Mouse (Mus musculus) CD4-positive, CD25-positive, alpha-beta regulatory T cell, adult 4 months (primary cell): ENCODE data around the gene 3110070M22Rik. TPM values are rescaled to one million over a fixed set of nuclear protein-coding genes. Genes with fewer than 3 reads are reported as not detected.
"Not testable (repeated sequence)": the region's sequence is repeated elsewhere in the genome, so short reads cannot be mapped to it uniquely, and the experiment has no call there.

ENCODE experiments used
- ATAC-seq: one replicate; pipeline ENCODE4 v1.8.0; 2017
- polyA plus RNA-seq, 2 experiments: library from polyadenylated mRNA; unstranded; fragments of 100-300 nt; shearing (Covaris generic); gene quantifications; one replicate each; pipeline ENCODE4 v1.2.1; 2017

The 3110070M22Rik gene
- not detected for polyA plus RNA-seq

DNA sequence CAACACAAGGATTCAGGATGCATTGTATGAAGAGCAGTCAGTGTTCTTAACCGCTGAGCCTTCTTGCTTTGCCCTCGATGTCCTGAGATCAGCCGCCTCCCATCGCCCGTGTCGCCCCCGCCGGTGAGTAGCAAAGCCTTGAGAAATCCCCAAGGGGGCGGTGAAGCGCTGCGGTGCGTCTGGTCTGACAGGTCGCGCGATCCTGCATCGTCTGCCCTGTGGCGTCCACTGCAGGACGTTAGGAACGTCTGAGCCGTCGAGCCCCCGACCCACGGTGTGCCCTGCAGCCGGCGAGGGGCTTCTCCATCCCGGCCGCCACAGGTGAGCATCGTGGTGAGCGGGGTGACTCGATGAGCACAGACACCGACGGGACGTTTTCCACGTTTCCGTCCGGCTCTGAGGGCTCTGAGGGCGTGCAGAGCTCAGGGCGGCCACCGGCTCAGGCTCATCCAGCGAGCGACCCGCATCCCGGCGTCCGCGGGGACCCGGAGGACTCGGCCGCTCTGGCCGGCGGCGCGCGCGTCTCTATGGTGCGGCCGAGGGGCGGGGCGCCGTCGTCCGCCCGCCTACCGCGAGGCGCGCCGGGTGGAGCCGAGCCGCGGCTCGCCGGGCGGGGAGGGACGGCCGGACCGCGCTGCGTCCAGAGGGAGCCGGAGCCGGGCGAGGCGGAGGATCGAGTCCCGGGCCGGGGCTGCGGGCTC is at the start of gene 3110070M22Rik, which contains the start of gene Tmem267:
Gene 3110070M22Rik (minus strand): TSS at position 504 of the 701 bp plus-strand sequence.
Gene Tmem267 (plus strand): TSS at position 160 of the 701 bp plus-strand sequence.
- no peak for ATAC-seq

DNA sequence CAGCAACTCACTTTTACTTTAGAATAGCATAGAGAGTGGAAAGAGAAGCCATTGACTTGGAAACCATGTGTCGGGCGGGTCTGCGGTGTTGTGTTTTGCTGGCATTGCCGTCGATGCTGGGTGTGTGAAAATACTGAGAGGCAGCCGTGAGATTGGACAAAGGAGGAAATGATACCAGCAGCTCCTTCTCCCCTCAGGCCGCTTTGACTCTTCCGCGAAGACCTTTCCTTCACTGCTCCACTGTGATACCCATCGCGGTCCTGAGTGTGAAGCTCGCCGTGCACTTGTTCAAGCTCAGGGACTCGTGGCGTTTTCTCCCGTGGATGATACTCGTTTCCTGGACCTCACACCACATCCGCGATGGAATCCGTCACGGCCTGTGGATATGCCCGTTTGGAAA is 6.8 kb upstream of the 3110070M22Rik start:
- not testable (repeated sequence) for ATAC-seq

DNA sequence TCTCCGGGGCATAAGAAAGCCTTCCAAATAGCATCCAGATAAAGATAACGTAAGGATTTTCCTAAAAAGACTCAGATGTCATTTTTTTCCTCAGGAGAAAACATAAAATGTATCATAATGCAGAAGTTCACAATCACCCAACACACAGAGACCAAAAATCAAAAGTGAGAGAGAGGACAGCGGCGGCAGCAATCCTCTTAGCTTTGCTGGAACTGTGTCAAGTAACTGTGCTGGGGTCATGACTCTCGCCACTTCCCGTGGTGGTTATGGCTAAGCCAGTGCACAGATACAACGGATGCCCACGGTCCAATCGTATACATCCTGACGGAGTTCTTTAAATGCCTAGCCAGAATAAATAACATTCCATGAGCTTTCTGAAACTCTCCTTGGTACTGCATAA is 3.9 kb upstream of the 3110070M22Rik start:
- not testable (repeated sequence) for ATAC-seq

- no peak for ATAC-seq
Measured at GRCm38 (mm10) chr13:119487354-119487753, 829 bp downstream of the 3110070M22Rik start.

- no peak for ATAC-seq
Measured at GRCm38 (mm10) chr13:119477789-119478188, 10.4 kb downstream of the 3110070M22Rik start.

DNA sequence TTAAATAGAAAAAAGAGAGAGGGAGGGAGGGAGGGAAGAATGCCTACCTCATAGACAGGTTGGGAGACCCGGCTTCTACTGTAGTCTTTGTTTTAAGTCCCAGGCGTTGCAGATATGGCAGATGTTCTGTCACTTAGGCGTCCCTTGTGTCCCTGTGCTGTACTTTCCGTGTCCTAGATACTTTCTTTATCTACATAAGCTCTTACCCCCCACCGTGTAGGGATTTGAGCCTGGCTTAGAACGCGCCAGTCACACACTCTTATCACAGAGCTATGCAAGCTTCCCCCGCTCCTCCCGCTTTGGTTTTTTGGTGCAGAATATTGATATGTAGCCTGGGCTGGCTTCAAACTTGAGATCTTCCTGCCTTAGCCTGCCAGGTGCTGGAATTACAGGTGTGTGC is 11.6 kb downstream of the 3110070M22Rik start:
- ATAC-seq, result no peak

- peak; percentile 99 for ATAC-seq
Measured at GRCm38 (mm10) chr13:119462596-119463560, 25.3 kb downstream of the 3110070M22Rik start, which contains the start of gene 4833420G17Rik. 4833420G17Rik (plus strand) TSS chr13:119462768.

DNA sequence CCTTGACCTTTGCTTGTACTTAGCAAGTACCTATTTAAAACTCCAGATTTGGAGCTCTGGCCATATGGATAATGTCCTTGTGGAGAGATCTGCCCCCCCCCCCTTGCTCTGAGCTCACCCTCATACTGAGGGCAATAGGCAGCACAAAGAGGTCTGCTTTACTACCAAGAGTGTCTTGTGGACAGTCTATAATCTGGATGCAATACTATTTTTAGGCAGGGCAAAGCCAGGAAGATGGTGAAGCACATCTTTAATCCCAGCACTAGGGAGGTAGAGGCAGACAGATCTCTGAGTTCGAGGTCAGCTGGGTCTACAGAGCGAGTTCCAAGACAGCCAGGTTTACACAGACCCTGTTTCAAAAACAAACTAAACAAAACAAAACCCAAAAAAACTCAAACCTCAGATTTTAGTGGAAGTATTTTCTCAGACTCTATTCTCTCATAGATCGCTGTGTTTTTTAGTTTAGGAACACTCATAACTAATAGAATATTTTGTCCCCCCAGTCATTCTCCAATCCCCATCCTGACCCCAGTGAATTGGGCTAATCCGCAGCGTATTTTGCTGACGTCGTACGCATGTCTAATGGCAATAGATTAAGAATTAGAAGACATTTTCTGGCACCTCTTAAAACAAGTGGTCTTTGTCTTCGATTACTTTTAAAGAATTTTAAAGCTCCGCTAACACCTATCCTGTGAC is 26.1 kb downstream of the 3110070M22Rik start:
- no peak for ATAC-seq

DNA sequence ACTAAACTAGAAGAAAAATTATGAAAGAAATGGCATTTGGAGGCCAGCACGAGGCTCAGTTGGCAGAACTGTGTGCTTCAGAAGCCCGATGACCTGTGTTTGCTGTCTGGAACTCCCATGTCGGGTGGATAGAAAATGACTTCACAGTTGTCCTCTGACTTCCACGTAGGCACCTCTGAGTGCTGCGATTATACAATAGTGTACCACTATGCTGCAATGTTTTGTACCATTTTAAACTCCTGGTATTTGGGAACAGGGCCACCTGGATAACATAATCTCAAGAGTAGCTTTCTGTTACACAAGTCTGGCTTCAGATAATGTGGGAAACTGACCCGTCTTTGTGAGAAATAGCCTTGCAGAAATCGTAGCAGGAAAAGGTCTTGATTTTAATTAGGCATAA is 31.8 kb downstream of the 3110070M22Rik start:
- no peak for ATAC-seq

DNA sequence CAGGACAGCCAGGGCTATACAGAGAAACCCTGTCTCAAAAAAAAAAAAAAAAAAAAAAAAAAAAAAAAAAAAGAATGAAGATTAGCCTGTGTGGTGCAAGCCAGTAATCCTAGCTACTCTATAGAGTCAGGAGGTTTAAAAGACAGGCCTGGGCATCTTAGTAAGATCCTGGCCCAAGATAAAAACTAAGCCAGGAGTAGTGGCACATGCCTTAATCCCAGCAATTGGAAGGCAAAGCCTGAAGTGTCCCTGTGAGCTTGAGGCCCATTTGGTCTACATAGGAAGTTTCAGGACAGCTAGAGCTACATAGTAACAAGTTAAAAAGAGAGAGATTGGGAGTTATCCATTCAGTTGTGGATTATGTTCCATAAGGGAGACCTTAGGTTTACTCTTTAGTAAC is 33.1 kb downstream of the 3110070M22Rik start:
- ATAC-seq, result no peak

GRCm38 (mm10) chr13:119453563-119453962 is 34.6 kb downstream of the 3110070M22Rik start:
- no peak for ATAC-seq

DNA sequence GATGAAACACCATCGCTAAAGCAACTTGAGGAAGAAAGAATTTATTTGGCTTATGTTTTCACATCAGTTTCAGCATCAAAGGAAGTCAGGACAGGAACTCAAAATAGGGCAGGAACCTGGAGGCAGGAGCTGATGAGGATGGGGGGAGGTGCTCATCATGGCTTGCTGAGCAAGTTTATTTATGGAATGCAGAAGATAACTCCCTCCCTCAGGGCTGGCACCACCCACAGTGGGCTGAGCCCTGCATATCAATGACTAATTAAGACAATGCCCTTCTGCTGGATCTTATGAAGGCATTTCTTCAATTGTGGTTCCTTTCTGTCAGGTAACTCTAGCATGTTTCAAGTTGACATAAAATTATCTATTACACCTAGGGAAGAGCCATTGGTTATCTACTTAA is 45.9 kb downstream of the 3110070M22Rik start:
- ATAC-seq, result no peak

Other genes starting within 250 kb of the 3110070M22Rik start
- gene Paip1, start 59.8 kb downstream of the 3110070M22Rik start, polyA plus RNA-seq, result 10 to 100 TPM; 63.6 to 70.7 TPM
- 100 to 1,000 TPM; 115 to 139 TPM for gene 4833420G17Rik, start 25.6 kb downstream of the 3110070M22Rik start, polyA plus RNA-seq
- gene Tmem267, start 344 bp downstream of the 3110070M22Rik start, polyA plus RNA-seq, result 1 to 10 TPM; 2.4 to 3.6 TPM
- gene Ccl28, start 135.4 kb upstream of the 3110070M22Rik start, polyA plus RNA-seq, result not detected
- 10 to 100 TPM; 47.8 to 54.1 TPM for gene Hmgcs1, start 202.0 kb upstream of the 3110070M22Rik start, polyA plus RNA-seq